Mouse (Mus musculus): Measurements from ENCODE around the gene Olfr322. TPM values are rescaled to one million over a fixed set of nuclear protein-coding genes. Genes with fewer than 3 reads are reported as not detected.
A peak's percentile ranks its signal among the peaks of the same experiment; 100 is the strongest.

The Olfr322 gene
- polyA plus RNA-seq, 1 experiment: not detected

DNA sequence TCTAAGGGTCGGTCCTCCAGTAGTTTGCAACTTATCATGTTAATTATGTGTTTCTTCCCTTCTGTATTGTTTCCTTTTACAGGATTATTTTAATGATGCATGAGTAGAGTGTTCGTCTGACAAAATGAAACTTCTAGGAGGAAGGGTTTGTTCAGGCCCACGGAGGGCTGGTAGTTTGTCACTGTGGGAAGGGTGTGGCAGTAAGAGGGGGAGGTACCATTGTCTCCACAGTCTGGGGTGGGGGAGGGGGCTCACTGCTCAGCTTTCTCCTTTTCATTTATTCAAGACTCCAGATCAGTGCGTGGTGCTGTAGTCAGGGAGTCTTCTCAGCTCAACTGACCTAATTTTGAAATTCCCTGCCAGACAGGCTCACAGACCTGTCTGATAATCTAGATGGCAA, 32.4 kb upstream of the Olfr322 start:
- H3K9ac ChIP-seq (ENCODE audit: low read depth, poor library complexity, severe bottlenecking): no peak overlapping the region
- no peaks in the 10 kb centered on the region for H3K9me3 ChIP-seq (replicated peaks; ENCODE audit: control insufficient read depth, insufficient read depth, low read length, poor library complexity, severe bottlenecking)
- H3K27me3 ChIP-seq (ENCODE audit: control insufficient read depth, insufficient read depth, low read length, poor library complexity, severe bottlenecking): no peaks in the 10 kb centered on the region
- TF ChIP-seq EP300 (IDR thresholded peaks at IDR 0.05; ENCODE audit: insufficient read depth, low read depth, low read length): no peak
- no peak for TF ChIP-seq POLR2A (IDR thresholded peaks at IDR 0.05; ENCODE audit: insufficient read depth, low read length)
- no peak for TF ChIP-seq CTCF (IDR thresholded peaks at IDR 0.05; ENCODE audit: low read depth, low read length)
- no peak overlapping the region for H3K4me3 ChIP-seq (ENCODE audit: low read depth, low read length)
- no peaks in the 10 kb centered on the region for H3K36me3 ChIP-seq (ENCODE audit: control insufficient read depth, insufficient read depth, low read length, poor library complexity, severe bottlenecking)
- no peaks in the 10 kb centered on the region for H3K4me1 ChIP-seq (ENCODE audit: control insufficient read depth, insufficient read depth, low read length)
- no peak overlapping the region for H3K27ac ChIP-seq (ENCODE audit: insufficient read depth, low read length)

DNA sequence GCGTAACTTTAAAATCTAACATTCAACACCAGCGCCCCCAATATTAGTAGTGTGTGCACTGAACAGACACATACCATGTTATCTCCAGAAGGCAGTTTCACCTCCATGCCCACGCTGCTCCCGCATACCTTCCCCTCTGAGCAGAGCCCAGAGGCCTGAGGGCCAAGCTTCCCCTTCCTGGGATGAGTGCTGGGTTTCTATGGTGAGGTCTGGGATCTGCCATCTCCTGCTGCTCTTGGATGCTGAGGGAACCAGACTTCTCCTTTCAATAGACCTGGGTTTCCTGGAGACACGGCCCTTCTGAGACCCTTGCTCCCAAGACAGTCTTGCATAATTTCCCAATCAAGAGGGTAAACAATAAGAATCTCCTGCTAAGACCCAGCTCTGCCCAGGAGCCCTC, 28.2 kb upstream of the Olfr322 start, which contains the start of gene Olfr323:
Olfr323 (minus strand) TSS at position 101 of the 400 bp plus-strand sequence.
- H3K36me3 ChIP-seq (ENCODE audit: control insufficient read depth, insufficient read depth, low read length, poor library complexity, severe bottlenecking): no peaks in the 10 kb centered on the region
- TF ChIP-seq CTCF (IDR thresholded peaks at IDR 0.05; ENCODE audit: low read depth, low read length) (no peak), EP300 (IDR thresholded peaks at IDR 0.05; ENCODE audit: insufficient read depth, low read depth, low read length) (no peak), POLR2A (IDR thresholded peaks at IDR 0.05; ENCODE audit: insufficient read depth, low read length) (no peak)

DNA sequence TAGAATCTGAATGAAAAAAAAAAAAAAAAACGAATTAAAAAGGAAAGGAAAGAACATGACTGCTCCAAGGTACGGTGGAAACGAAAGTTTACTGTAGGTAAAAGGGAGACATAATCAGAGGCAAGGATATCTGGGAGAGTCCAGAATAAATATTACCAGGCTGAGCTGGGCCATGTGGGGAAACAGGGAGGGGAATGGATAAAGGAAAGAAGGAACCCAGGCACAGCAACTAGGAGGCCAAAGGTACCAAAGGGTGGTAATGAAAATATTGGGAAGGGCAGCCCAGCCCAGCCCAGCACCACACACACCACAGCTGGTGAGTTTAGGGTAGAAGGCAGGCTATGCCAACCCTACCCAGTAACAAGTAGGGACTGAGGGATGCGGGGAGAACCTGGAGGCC, 23.7 kb upstream of the Olfr322 start:
- Histone ChIP-seq H3K9ac (ENCODE audit: low read depth, poor library complexity, severe bottlenecking) (no peak overlapping the region), H3K27me3 (ENCODE audit: control insufficient read depth, insufficient read depth, low read length, poor library complexity, severe bottlenecking) (peaks cover 1% of the 10 kb centered on the region), H3K4me3 (ENCODE audit: low read depth, low read length) (no peak overlapping the region), H3K9me3 (replicated peaks; ENCODE audit: control insufficient read depth, insufficient read depth, low read length, poor library complexity, severe bottlenecking) (no peaks in the 10 kb centered on the region), H3K36me3 (ENCODE audit: control insufficient read depth, insufficient read depth, low read length, poor library complexity, severe bottlenecking) (no peaks in the 10 kb centered on the region), H3K27ac (ENCODE audit: insufficient read depth, low read length) (no peak overlapping the region), H3K4me1 (ENCODE audit: control insufficient read depth, insufficient read depth, low read length) (no peaks in the 10 kb centered on the region)
- no peak for TF ChIP-seq POLR2A (IDR thresholded peaks at IDR 0.05; ENCODE audit: insufficient read depth, low read length)
- TF ChIP-seq EP300 (IDR thresholded peaks at IDR 0.05; ENCODE audit: insufficient read depth, low read depth, low read length): no peak
- TF ChIP-seq CTCF (IDR thresholded peaks at IDR 0.05; ENCODE audit: low read depth, low read length): no peak

More for the DNA sequence above, 28.2 kb upstream of the Olfr322 start, which contains the start of gene Olfr323:
- Histone ChIP-seq H3K9ac (ENCODE audit: low read depth, poor library complexity, severe bottlenecking) (no peak within 1 kb of the TSS), H3K27me3 (ENCODE audit: control insufficient read depth, insufficient read depth, low read length, poor library complexity, severe bottlenecking) (no peaks in the 10 kb centered on the region; the same call in 1 of the 2 replicates), H3K4me1 (ENCODE audit: control insufficient read depth, insufficient read depth, low read length) (no peaks in the 10 kb centered on the region), H3K9me3 (replicated peaks; ENCODE audit: control insufficient read depth, insufficient read depth, low read length, poor library complexity, severe bottlenecking) (no peaks in the 10 kb centered on the region), H3K27ac (ENCODE audit: insufficient read depth, low read length) (no peak within 1 kb of the TSS), H3K4me3 (ENCODE audit: low read depth, low read length) (no peak within 1 kb of the TSS)

DNA sequence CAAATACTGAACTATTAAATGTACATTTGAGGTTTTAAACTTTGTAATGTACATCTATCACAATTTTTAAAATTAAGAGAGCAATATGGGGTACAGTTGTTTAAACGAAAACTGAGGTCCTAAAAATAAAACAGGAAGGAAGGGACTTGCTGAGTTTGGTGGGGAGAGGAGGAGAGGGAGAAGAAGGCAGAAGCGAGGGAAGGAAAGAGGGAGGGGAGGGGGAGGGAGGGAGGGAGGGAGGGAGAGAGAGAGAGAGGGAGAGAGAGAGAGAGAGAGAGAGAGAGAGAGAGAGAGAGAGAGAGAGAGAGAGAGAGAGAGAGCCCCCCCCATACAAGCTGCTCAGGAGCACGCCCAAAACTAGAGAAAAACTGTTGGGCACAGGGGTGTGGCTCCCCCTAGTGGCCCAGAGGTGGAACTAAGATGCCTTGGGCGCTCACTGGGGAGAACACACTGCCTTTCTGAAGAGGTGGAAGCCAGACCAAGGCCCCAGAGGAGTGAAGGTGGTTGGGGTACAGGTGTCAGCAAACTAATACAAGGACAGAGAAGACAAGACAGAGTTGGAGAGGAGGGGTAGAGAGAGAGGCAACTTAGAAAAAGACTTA, 22.1 kb upstream of the Olfr322 start:
- TF ChIP-seq CTCF (IDR thresholded peaks at IDR 0.05; ENCODE audit: low read depth, low read length) (peak; percentile 78), POLR2A (IDR thresholded peaks at IDR 0.05; ENCODE audit: insufficient read depth, low read length) (no peak), EP300 (IDR thresholded peaks at IDR 0.05; ENCODE audit: insufficient read depth, low read depth, low read length) (no peak)
- Histone ChIP-seq H3K36me3 (ENCODE audit: control insufficient read depth, insufficient read depth, low read length, poor library complexity, severe bottlenecking) (no peaks in the 10 kb centered on the region), H3K27me3 (ENCODE audit: control insufficient read depth, insufficient read depth, low read length, poor library complexity, severe bottlenecking) (peaks cover 2% of the 10 kb centered on the region), H3K4me3 (ENCODE audit: low read depth, low read length) (no peak overlapping the region), H3K4me1 (ENCODE audit: control insufficient read depth, insufficient read depth, low read length) (no peaks in the 10 kb centered on the region), H3K27ac (ENCODE audit: insufficient read depth, low read length) (no peak overlapping the region), H3K9me3 (replicated peaks; ENCODE audit: control insufficient read depth, insufficient read depth, low read length, poor library complexity, severe bottlenecking) (no peaks in the 10 kb centered on the region), H3K9ac (ENCODE audit: low read depth, poor library complexity, severe bottlenecking) (no peak overlapping the region)

DNA sequence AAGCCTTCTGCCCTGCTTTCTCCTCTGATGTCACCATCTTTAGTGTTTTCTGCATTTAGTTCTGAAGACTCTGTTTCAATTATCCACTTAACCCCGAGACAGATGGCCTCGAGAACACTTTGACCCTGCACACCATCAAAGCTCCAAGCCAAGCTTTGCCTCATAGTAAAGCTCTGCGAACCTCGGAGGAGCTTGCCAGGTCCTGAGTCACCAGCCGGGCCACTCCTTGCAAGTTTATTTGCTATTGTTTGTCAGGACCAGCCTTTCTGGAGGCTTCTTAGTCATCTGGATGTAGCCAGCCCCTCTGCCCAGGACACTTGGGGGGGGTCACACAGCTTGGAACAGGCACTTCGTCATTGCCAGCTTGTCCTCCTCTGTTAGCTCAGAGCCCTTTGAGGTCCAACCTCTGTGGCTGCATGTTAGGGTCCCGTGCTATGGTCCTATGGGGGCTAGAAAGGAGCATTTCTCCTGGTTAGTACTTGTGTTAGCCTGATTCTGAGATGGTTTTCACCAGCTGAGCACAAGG, 20.3 kb upstream of the Olfr322 start:
- no peak for TF ChIP-seq EP300 (IDR thresholded peaks at IDR 0.05; ENCODE audit: insufficient read depth, low read depth, low read length)
- no peak for TF ChIP-seq POLR2A (IDR thresholded peaks at IDR 0.05; ENCODE audit: insufficient read depth, low read length)
- no peak for TF ChIP-seq CTCF (IDR thresholded peaks at IDR 0.05; ENCODE audit: low read depth, low read length)
- Histone ChIP-seq H3K36me3 (ENCODE audit: control insufficient read depth, insufficient read depth, low read length, poor library complexity, severe bottlenecking) (no peaks in the 10 kb centered on the region), H3K9me3 (replicated peaks; ENCODE audit: control insufficient read depth, insufficient read depth, low read length, poor library complexity, severe bottlenecking) (no peaks in the 10 kb centered on the region), H3K27ac (ENCODE audit: insufficient read depth, low read length) (no peak overlapping the region), H3K4me1 (ENCODE audit: control insufficient read depth, insufficient read depth, low read length) (no peaks in the 10 kb centered on the region), H3K9ac (ENCODE audit: low read depth, poor library complexity, severe bottlenecking) (no peak overlapping the region), H3K27me3 (ENCODE audit: control insufficient read depth, insufficient read depth, low read length, poor library complexity, severe bottlenecking) (peaks cover 2% of the 10 kb centered on the region), H3K4me3 (ENCODE audit: low read depth, low read length) (no peak overlapping the region)

DNA sequence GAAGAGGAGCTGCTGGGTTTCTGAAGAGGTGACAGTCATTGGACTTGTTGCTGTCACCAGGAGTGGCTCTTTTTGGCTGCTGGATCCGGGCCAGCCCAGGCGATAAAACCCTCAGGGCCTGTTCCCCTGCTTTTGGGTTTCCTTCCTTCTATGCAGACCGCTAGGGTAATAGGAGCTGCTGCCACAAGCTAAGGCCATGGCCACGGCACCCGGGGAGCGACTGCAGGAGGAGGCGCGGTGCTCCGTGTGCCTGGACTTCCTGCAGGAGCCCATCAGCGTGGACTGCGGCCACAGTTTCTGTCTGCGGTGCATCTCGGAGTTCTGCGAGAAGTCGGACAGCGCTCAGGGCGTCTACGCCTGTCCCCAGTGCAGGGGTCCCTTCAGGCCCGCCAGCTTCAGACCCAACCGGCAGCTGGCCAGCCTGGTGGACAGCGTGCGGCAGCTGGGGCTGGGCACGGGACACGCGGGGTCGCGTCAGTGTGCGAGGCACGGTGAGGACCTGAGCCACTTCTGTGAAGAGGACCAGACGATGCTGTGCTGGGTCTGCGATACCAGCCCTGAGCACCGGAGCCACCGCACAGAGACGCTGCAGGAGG, 18.2 kb upstream of the Olfr322 start, which contains the start of gene Trim58:
Trim58 (plus strand) TSS at position 194 of the 596 bp plus-strand sequence.
- H3K4me3 ChIP-seq (ENCODE audit: low read depth, low read length): peak within 1 kb of the TSS; percentile 29
- H3K27ac ChIP-seq (ENCODE audit: insufficient read depth, low read length): no peak within 1 kb of the TSS
- no peaks in the 10 kb centered on the region for H3K36me3 ChIP-seq (ENCODE audit: control insufficient read depth, insufficient read depth, low read length, poor library complexity, severe bottlenecking)
- H3K4me1 ChIP-seq (ENCODE audit: control insufficient read depth, insufficient read depth, low read length): no peaks in the 10 kb centered on the region
- TF ChIP-seq CTCF (IDR thresholded peaks at IDR 0.05; ENCODE audit: low read depth, low read length): no peak
- no peak for TF ChIP-seq POLR2A (IDR thresholded peaks at IDR 0.05; ENCODE audit: insufficient read depth, low read length)
- TF ChIP-seq EP300 (IDR thresholded peaks at IDR 0.05; ENCODE audit: insufficient read depth, low read depth, low read length): no peak
- H3K9me3 ChIP-seq (replicated peaks; ENCODE audit: control insufficient read depth, insufficient read depth, low read length, poor library complexity, severe bottlenecking): no peaks in the 10 kb centered on the region
- peaks cover 2% of the 10 kb centered on the region for H3K27me3 ChIP-seq (ENCODE audit: control insufficient read depth, insufficient read depth, low read length, poor library complexity, severe bottlenecking)
- no peak within 1 kb of the TSS for H3K9ac ChIP-seq (ENCODE audit: low read depth, poor library complexity, severe bottlenecking)

Data from ES-Bruce4 (cell line).